Mouse (Mus musculus): ENCODE results near the gene Erbb3. TPM values are rescaled to one million over a fixed set of nuclear protein-coding genes. Genes with fewer than 3 reads are reported as not detected.
"Not testable (repeated sequence)": the region's sequence is repeated elsewhere in the genome, so short reads cannot be mapped to it uniquely, and the experiment has no call there.

Erbb3 gene
- polyA plus RNA-seq, 1 experiment from 2014 or later: 12.2 TPM

DNA sequence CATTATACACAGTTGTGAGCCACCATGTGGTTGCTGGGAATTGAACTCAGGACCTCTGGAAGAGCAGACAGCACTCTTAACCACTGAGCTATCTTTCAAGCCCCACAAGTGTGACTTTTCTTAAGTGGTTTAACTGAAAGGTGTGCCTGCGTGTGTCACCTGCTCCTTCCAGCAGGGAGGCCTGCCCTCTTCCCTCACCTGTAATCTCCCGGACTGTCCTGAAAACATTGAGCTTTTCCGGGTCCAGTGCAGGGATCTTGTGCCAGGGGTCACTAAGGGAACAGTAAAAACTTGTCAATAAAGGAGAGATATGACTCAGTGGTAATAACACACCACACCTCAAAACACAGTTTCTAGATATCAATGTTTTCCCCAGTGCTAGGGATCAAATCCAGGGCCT, 10.2 kb downstream of the Erbb3 start:
- H3K27me3 ChIP-seq (replicated peaks; ENCODE audit: low read depth, poor library complexity, severe bottlenecking): peaks cover 11% of the 10 kb centered on the region
- H3K4me1 ChIP-seq: peaks cover 20% of the 10 kb centered on the region
- 88% methylated on average over 3 of the region's 3 CpGs for WGBS
- no peak overlapping the region for H3K27ac ChIP-seq (replicated peaks)
- no peak overlapping the region for H3K4me3 ChIP-seq
- no peak for DNase-seq (ENCODE audit: low spot score)
- no peaks in the 10 kb centered on the region for H3K9me3 ChIP-seq
- peaks cover 36% of the 10 kb centered on the region for H3K36me3 ChIP-seq (replicated peaks)

DNA sequence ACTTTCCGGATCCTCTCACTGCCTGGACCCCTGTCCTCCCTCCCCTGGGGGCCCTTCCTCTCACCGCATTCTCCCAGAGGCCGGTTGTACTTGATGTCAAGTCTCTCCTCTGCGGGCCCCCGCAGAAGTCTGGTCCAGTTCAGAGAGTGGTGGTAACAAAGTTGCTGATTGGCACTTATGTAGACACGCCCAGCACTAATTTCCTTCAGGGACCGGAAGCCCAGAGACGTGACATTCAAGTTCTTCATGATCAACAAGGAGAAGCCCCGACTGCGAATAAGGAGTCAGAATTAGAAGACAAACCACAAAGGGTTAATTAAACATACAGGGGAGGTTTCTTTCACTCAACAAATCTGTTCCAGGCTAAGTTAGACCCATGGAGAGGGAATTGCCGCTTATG, 11.1 kb downstream of the Erbb3 start:
- no peak overlapping the region for H3K4me3 ChIP-seq
- H3K27me3 ChIP-seq (replicated peaks; ENCODE audit: low read depth, poor library complexity, severe bottlenecking): 0 out of 2 replicates have a peak, but pooled peaks cover 4% of the 10 kb centered on the region
- H3K4me1 ChIP-seq: peaks cover 10% of the 10 kb centered on the region; the same call in 1 of the 2 replicates
- no peaks in the 10 kb centered on the region for H3K9me3 ChIP-seq
- 79% methylated on average over 11 of the region's 11 CpGs for WGBS
- DNase-seq (ENCODE audit: low spot score): no peak
- H3K36me3 ChIP-seq (replicated peaks): peaks cover 36% of the 10 kb centered on the region
- no peak overlapping the region for H3K27ac ChIP-seq (replicated peaks)

DNA sequence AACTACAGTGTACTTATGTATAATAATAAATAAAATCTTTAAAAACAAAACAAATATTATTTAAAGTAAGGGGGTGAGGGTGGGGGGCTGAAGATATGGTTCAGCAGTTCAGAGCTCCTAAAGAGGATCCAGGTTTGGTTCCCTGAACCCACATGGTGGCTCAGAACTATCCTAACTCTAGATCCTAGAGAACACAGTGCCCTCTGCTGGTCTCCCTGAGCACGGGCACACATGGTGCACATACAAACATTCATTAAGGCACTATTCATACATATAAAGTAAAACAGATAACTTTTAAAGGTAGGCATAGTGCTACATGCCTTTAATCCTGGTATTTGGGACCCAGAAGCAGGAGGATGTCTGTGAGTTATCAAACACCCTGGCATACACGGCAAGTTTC, 14.4 kb downstream of the Erbb3 start:
- DNase-seq (ENCODE audit: low spot score): no peak
- Histone ChIP-seq H3K27me3 (replicated peaks; ENCODE audit: low read depth, poor library complexity, severe bottlenecking) (no peaks in the 10 kb centered on the region), H3K27ac (replicated peaks) (no peak overlapping the region), H3K9me3 (no peaks in the 10 kb centered on the region), H3K4me3 (no peak overlapping the region), H3K4me1 (0 out of 2 replicates have a peak, but pooled peaks cover 6% of the 10 kb centered on the region), H3K36me3 (replicated peaks) (peaks cover 53% of the 10 kb centered on the region)
- 92% methylated on average over 2 of the region's 2 CpGs for WGBS

DNA sequence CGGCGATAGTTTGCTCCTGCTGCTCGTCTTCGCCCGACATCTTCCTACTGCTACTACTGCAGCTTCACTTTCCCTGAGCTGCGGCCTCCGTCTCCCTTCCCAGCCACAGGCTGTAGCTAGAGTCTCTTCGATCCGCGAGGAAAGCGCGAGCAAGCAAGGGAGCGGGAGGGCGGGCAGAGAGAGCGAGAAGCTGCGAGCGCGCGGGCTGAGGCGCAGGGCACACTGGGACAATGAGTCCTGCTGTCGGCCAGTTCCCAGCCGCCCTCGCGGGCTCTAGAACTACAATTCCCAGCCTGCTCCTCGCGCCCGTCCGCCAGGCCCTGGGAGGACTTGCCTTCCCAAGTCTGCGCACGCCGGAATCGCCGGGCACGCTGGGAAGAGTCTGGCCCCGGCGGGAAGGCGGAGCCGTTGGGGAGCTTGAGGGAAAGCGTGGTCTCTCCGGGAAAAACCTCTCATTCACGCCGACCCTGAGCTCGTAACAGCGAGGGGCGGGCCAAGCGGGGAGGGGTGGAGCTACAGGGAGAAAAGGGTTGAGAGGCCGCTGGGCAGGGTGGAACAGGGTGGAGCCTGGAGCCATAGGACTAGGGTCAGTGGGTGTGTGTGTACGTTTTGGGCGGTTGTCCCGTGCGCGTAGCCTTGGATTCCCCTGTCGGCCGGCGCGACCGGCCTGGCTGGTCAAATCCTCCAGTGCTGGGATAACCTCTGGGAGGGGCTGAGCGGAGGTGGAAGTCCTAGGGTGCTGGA, 23.5 kb downstream of the Erbb3 start, which contains the start of gene Pa2g4:
Gene Pa2g4 (minus strand): TSS at position 200 of the 744 bp plus-strand sequence.
- peak; percentile 100 for DNase-seq (ENCODE audit: low spot score)
- Histone ChIP-seq H3K4me1 (peaks cover 28% of the 10 kb centered on the region), H3K9me3 (no peaks in the 10 kb centered on the region), H3K36me3 (replicated peaks) (peaks cover 44% of the 10 kb centered on the region), H3K27me3 (replicated peaks; ENCODE audit: low read depth, poor library complexity, severe bottlenecking) (no peaks in the 10 kb centered on the region), H3K27ac (replicated peaks) (peak within 1 kb of the TSS; percentile 91), H3K4me3 (peak within 1 kb of the TSS; percentile 93)
- 0% methylated on average over 58 of the region's 58 CpGs for WGBS

DNA sequence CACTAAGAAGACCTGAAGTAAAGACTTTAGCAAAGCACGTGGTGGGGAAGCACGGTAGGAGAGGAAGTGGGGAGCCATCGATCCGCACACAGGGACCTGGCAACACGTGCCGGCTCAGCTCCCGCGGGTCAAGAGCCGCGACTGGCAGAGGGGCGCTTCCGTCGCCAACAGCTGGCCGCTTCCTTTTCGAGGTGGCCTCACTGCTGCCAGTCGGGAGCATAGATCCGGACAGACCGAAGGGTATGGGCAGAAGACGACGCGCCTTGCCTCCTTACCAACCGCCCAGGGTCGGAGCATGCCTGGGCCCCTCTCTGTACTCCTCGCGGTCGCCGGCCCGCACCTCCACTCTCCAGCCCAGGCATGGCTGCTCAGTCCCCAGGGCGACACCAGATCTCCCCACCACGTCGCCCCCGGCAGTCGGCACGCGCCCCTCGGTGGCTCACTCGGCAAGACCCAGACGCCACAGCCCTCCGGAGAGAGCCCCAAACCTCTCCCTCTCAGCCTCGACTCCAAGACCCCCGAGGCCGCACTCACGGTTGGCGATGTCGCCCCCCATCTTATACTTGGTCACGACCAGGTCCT, 24.2 kb downstream of the Erbb3 start:
- peak overlapping the region; percentile 93 for H3K4me3 ChIP-seq
- peaks cover 49% of the 10 kb centered on the region for H3K36me3 ChIP-seq (replicated peaks)
- H3K9me3 ChIP-seq: no peaks in the 10 kb centered on the region
- peak overlapping the region; percentile 91 for H3K27ac ChIP-seq (replicated peaks)
- no peaks in the 10 kb centered on the region for H3K27me3 ChIP-seq (replicated peaks; ENCODE audit: low read depth, poor library complexity, severe bottlenecking)
- WGBS: under 1% methylated on average over 46 of the region's 46 CpGs
- peaks cover 28% of the 10 kb centered on the region for H3K4me1 ChIP-seq
- DNase-seq (ENCODE audit: low spot score): no peak

DNA sequence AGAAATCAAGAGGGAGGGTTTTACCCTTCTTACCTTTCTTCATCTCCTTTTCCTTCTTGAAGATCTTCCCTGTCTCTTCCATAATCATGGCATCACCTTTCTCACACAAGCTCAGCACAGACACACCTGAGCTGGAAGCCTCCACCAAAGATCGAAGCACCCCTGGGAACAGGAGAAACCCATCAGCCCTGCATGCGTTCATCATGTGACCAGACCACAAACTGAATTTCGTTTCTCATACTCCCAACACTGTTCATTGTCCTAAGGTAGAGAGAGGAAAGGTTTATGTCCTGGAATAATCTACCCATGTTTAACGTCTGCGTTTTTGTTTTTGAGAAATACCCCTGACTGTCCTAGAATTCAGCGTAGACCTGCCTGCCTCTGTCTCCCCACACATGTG, 25.9 kb downstream of the Erbb3 start:
- DNase-seq (ENCODE audit: low spot score): no peak
- 93% methylated on average over 6 of the region's 6 CpGs for WGBS
- Histone ChIP-seq H3K4me1 (peaks cover 28% of the 10 kb centered on the region), H3K9me3 (no peaks in the 10 kb centered on the region), H3K27ac (replicated peaks) (no peak overlapping the region), H3K27me3 (replicated peaks; ENCODE audit: low read depth, poor library complexity, severe bottlenecking) (no peaks in the 10 kb centered on the region), H3K4me3 (peak overlapping the region; percentile 93), H3K36me3 (replicated peaks) (peaks cover 58% of the 10 kb centered on the region)

DNA sequence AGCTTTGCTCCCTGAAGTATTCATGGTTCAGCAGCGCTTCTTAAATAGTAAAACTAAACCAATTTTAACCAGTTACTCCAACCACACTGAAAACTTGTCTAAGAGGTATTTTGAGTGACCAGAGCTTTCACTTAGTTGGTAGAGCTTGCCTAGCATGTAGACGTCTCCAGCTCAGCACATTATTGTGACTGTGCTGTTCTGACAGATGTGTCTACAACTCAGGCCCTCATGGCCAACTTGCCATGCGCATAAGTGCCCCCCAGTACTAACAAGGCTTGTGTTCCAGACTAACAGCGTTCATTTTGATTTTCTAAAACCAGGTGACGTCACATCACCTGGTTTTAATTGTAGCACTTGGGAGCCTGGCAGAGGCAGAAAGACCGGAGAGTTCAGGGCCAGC, 32.5 kb downstream of the Erbb3 start:
- Histone ChIP-seq H3K4me1 (no peaks in the 10 kb centered on the region), H3K4me3 (no peak overlapping the region), H3K36me3 (replicated peaks) (peaks cover 56% of the 10 kb centered on the region), H3K27ac (replicated peaks) (no peak overlapping the region), H3K9me3 (no peaks in the 10 kb centered on the region), H3K27me3 (replicated peaks; ENCODE audit: low read depth, poor library complexity, severe bottlenecking) (no peaks in the 10 kb centered on the region)
- no peak for DNase-seq (ENCODE audit: low spot score)
- 80% methylated on average over 6 of the region's 6 CpGs for WGBS

DNA sequence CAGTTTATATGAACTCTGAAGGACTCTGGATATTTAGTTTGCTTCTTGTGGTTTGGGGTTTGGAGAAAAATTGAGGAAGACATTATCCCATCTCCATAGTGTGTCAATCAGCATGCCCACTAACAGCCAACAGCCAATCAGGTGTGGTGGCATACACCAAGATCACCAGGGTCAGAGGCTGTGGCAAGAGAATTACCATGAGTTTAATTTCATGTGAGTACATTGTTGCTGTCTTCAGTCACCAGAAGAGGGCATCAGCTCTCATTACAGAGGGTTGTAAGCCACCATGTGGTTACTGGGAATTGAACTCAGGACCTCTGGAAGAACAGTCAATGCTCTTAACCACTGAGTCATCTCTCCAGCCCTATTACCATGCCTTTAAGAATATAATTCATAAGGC, 33.2 kb downstream of the Erbb3 start:
- no peak overlapping the region for H3K27ac ChIP-seq (replicated peaks)
- peaks cover 49% of the 10 kb centered on the region for H3K36me3 ChIP-seq (replicated peaks)
- H3K4me3 ChIP-seq: no peak overlapping the region
- H3K4me1 ChIP-seq: no peaks in the 10 kb centered on the region
- DNase-seq (ENCODE audit: low spot score): no peak
- H3K27me3 ChIP-seq (replicated peaks; ENCODE audit: low read depth, poor library complexity, severe bottlenecking): no peaks in the 10 kb centered on the region
- no peaks in the 10 kb centered on the region for H3K9me3 ChIP-seq

DNA sequence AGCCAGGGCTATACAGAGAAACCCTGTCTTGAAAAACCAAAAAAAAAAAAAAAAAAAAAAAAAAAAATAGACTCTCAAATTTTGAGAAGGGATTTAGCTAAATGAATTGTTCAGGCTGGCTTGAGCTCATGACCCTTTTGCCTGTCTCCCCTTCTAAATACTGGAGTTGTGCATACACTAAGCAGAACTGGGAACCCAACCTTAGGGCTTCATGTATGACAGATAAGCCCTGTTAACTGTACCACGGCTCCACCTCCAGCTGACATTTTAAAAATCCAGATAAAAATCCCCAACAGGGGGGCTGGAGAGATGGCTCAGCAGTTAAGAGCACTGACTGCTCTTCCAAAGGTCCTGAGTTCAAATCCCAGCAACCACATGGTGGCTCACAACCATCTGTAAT, 33.9 kb downstream of the Erbb3 start:
- peaks cover 42% of the 10 kb centered on the region for H3K36me3 ChIP-seq (replicated peaks)
- H3K4me1 ChIP-seq; H3K27ac ChIP-seq (replicated peaks); H3K9me3 ChIP-seq; H3K4me3 ChIP-seq; H3K27me3 ChIP-seq (replicated peaks; ENCODE audit: low read depth, poor library complexity, severe bottlenecking); DNase-seq (ENCODE audit: low spot score): not testable (repeated sequence)
- 89% methylated on average over 1 of the region's 1 CpGs for WGBS

DNA sequence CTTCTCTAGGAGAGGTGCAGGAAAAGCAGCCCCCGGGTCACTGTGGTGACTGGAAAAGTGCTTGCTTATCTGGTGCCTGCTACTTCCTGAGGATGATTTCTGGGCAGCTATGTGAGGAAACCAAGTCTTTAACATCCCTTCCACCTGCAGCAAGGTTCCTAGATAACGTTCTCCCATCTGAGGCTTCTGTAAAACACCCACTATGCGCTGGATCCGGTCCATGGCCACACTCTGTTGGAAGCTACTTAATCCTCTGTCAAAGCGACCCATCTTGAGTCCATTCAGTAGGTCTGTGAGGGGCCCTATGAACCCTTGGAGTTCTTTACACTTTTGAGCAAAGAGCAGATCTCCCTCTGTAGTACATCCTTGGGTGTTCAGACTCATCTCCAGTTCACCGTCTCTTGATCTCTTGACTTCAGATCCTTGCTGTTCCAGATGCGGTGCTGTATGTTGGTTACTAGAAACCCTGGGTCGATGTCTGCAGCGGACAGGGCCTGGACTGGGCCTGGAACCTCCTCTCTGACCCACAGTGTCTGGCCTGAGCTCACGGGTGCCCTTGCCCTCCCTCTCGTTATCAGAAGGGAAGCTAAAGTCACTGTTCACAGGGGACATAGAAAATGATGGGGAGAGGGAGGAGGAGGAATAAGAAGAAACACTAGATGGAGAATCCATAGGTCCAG, 39.2 kb downstream of the Erbb3 start:
- H3K27me3 ChIP-seq (replicated peaks; ENCODE audit: low read depth, poor library complexity, severe bottlenecking); H3K4me3 ChIP-seq; H3K27ac ChIP-seq (replicated peaks); H3K9me3 ChIP-seq; DNase-seq (ENCODE audit: low spot score): not testable (repeated sequence)
- WGBS: 91% methylated on average over 11 of the region's 11 CpGs
- H3K4me1 ChIP-seq: peaks cover 22% of the 10 kb centered on the region
- H3K36me3 ChIP-seq (replicated peaks): peaks cover 11% of the 10 kb centered on the region

DNA sequence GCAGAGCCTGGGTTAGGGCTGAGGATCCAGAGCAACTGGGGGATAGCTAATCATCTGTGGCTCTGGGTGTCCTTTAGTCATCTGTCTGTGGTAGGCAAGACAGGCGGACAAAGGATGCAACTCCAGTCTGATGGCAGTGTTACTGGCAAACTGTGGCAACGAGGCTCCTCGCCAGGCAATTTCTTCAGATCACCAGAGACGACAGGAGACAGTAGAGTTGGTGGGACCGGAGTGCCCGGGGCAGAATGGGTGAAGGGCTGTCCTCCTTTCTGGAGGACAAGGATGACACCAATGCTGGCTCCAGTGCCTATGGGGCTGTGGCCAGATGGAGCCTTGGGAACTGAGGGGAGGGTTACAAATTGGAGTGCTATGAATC, 39.8 kb downstream of the Erbb3 start:
- not testable (repeated sequence) for H3K9me3 ChIP-seq; DNase-seq (ENCODE audit: low spot score); H3K27me3 ChIP-seq (replicated peaks; ENCODE audit: low read depth, poor library complexity, severe bottlenecking)
- Histone ChIP-seq H3K4me3 (peak overlapping the region; percentile 88; the same call in 1 of the 2 replicates), H3K36me3 (replicated peaks) (peaks cover 17% of the 10 kb centered on the region), H3K27ac (replicated peaks) (peak overlapping the region; percentile 54; the same call in 1 of the 2 replicates), H3K4me1 (peaks cover 22% of the 10 kb centered on the region)
- WGBS: 64% methylated on average over 6 of the region's 6 CpGs

DNA sequence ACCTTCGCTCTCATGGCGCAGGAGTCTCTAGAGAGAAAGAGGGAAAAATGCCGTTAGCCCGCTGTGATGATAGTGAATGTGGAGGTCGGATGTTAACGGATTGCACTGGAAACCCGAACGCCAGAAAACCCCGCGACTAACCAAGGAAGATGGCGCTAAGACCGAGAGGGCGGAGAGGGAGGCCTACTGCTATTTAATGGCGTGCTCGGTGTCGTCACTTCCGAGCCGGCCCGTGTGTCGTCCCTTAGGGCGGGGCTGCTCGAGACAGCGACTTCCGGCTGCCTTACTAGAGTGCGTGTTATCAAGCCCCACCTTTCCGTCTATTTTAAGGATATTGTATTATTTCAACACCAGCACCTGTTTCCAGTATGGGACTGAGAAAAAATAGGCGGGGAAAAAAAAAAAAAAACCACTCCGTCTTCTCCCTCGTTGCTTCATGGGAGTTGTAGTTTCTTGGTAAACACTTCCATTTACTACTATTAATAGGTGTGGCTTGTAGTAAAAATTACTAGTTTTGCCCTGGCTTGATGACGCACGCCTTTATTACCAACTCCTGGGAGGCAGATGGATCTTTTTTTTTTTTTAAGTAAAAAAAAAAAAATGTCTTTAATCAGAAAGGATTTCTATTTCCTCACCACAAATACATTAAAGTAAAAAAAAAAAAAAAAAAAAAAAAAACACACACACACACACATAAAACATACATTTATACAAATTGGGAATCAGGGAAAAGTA, 40.3 kb downstream of the Erbb3 start, which contains the start of gene Rpl41:
Gene Rpl41 (minus strand): TSS at position 359 of the 735 bp plus-strand sequence.
- DNase-seq (ENCODE audit: low spot score): peak; percentile 95
- H3K36me3 ChIP-seq (replicated peaks): peaks cover 23% of the 10 kb centered on the region

More for the DNA sequence above, 40.3 kb downstream of the Erbb3 start, which contains the start of gene Rpl41:
- Histone ChIP-seq H3K4me1 (peaks cover 25% of the 10 kb centered on the region), H3K9me3 (no peaks in the 10 kb centered on the region), H3K27me3 (replicated peaks; ENCODE audit: low read depth, poor library complexity, severe bottlenecking) (no peaks in the 10 kb centered on the region), H3K27ac (replicated peaks) (peak within 1 kb of the TSS; percentile 97), H3K4me3 (peak within 1 kb of the TSS; percentile 88)
- whole genome bisulfite sequencing: under 1% methylated on average over 31 of the region's 31 CpGs
